Mouse (Mus musculus) G1E (cell line): ENCODE data around the gene Dync1i1.

Experiments
- CTCF ChIP-seq: IDR thresholded peaks from 2 replicates; pipeline ENCODE4 v1.5.1; 2012; ENCODE audit warnings: low read depth, low read length, inconsistent platforms, mixed read lengths
- GATA1 ChIP-seq: IDR thresholded peaks from 2 replicates; pipeline ENCODE4 v1.6.1; 2012; ENCODE audit warnings: borderline replicate concordance, low read length, inconsistent platforms, mixed read lengths
- POLR2AphosphoS5 ChIP-seq: IDR thresholded peaks from 2 replicates; pipeline ENCODE4 v1.6.1; 2012; ENCODE audit warnings: low read depth, low read length, inconsistent platforms; ENCODE audit not compliant: insufficient replicate concordance
- TAL1 ChIP-seq: conservative IDR thresholded peaks from 2 replicates; pipeline ENCODE4 v1.6.1; 2012; ENCODE audit warnings: low read depth, low read length, inconsistent platforms, mixed read lengths

DNA sequence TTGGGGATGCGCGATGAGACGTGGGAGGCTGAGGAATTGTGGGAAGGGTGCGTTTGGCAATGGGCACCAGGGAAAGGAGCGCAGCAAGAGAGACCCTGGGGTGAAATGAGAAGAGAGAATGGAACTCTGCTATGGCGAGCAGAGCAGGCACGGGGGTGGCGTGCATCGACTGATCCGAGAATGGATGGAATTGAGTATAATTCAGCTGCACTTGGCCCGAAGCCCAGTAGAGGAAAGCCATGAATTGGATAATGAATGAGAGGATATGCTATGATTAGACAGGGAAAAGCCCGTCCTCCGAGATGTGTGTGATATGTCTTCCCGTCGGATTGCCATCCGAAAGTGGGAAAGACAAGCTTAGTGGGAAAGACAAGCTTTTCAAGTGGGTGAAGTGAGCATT lies 26.7 kb downstream of the Dync1i1 start:
- no peak for TF ChIP-seq CTCF
- TF ChIP-seq GATA1 = no peak
- no peak for TF ChIP-seq POLR2AphosphoS5
- TF ChIP-seq TAL1 = no peak
